Mouse (Mus musculus) heart, embryonic 10.5 days (tissue): ENCODE results near the gene Hist1h3f. TPM values are rescaled to one million over a fixed set of nuclear protein-coding genes. Genes with fewer than 3 reads are reported as not detected.
A peak's percentile ranks its signal among the peaks of the same experiment; 100 is the strongest.

Experiments used
- DNase-seq: peaks from one replicate; pipeline ENCODE4 v3.0.0-alpha.2; 2017; ENCODE audit warnings: low spot score
- H3K27ac ChIP-seq: fragments of 300-500 bp; sonication (generic); 2 replicates; pipeline ENCODE4 v1.5.1; 2016; ENCODE audit warnings: mild to moderate bottlenecking
- H3K27me3 ChIP-seq: fragments of 300-500 bp; sonication (generic); 2 replicates; pipeline ENCODE4 v1.6.1; 2016; ENCODE audit warnings: mild to moderate bottlenecking; ENCODE audit not compliant: poor library complexity, insufficient read depth, severe bottlenecking
- H3K36me3 ChIP-seq: fragments of 300-500 bp; sonication (generic); 2 replicates; pipeline ENCODE4 v1.6.1; 2016; ENCODE audit warnings: mild to moderate bottlenecking, moderate library complexity
- H3K4me1 ChIP-seq: fragments of 300-500 bp; sonication (generic); 2 replicates; pipeline ENCODE4 v1.6.1; 2016; ENCODE audit warnings: mild to moderate bottlenecking
- H3K4me3 ChIP-seq: fragments of 300-500 bp; sonication (generic); 2 replicates; pipeline ENCODE4 v1.5.1; 2016; ENCODE audit warnings: mild to moderate bottlenecking, moderate library complexity
- H3K9me3 ChIP-seq: fragments of 300-500 bp; sonication (generic); 2 replicates; pipeline ENCODE4 v1.6.1; 2016; ENCODE audit warnings: mild to moderate bottlenecking, moderate library complexity
- WGBS: fragments of 180-500 bp; shearing (Covaris S2); methylation state at CpG from one replicate; pipeline ENCODE4 v1.1.7; 2016; 5-methylcytosine and 5-hydroxymethylcytosine counted together
- polyA plus RNA-seq: library from polyadenylated mRNA; unstranded; fragments of >200 nt; fragmentation: Nextera tagmentation; extraction: Ambion mirVana; gene quantifications from 2 replicates; pipeline ENCODE4 v1.2.1, GENCODE M21; 2016

Hist1h3f gene
- polyA plus RNA-seq: 0.31 and 0.99 TPM in 2 replicates

GRCm38 (mm10) chr13:23543965-23544786, at the start of gene Hist1h3f:
Hist1h3f (plus strand) TSS chr13:23544052.
- Histone ChIP-seq H3K27ac (peak within 1 kb of the TSS; percentile 93), H3K36me3 (no peaks in the 10 kb centered on the region), H3K4me3 (peak within 1 kb of the TSS; percentile 59), H3K9me3 (no peaks in the 10 kb centered on the region), H3K27me3 (no peaks in the 10 kb centered on the region), H3K4me1 (no peaks in the 10 kb centered on the region; the same call in 1 of the 2 replicates)
- peak; percentile 87 for DNase-seq
- WGBS: under 1% methylated on average over 29 of the region's 45 CpGs

DNA sequence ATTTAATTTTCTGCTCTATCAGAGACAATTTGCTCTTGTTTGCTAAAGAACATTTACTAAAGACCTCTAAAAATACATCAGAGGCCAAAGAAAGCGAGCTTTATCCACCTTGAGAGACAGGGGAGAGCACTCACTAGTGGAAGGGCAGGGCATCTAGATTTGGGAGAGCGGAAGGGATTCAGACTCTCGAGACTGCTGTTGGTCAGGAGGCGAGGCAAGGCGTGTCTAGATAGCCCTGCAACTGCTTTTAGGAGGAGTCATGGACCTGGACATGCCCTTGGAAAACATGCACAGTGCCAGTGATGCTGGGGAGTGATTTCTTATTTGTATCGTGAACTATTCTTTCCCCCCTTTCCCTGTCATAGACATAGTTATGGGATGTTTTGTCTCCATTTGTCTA, 48.3 kb upstream of the Hist1h3f start:
- 72% methylated on average over 6 of the region's 6 CpGs for WGBS
- Histone ChIP-seq H3K27ac (no peak overlapping the region), H3K4me3 (no peak overlapping the region), H3K36me3 (no peaks in the 10 kb centered on the region), H3K27me3 (no peaks in the 10 kb centered on the region), H3K4me1 (peaks cover 6% of the 10 kb centered on the region; the same call in 1 of the 2 replicates), H3K9me3 (no peaks in the 10 kb centered on the region)
- no peak for DNase-seq

- peak overlapping the region; percentile 73 for H3K27ac ChIP-seq
- no peaks in the 10 kb centered on the region for H3K9me3 ChIP-seq
- H3K4me1 ChIP-seq: peaks cover 6% of the 10 kb centered on the region; the same call in 1 of the 2 replicates
- no peaks in the 10 kb centered on the region for H3K36me3 ChIP-seq
- no peaks in the 10 kb centered on the region for H3K27me3 ChIP-seq
- H3K4me3 ChIP-seq: peak overlapping the region; percentile 62
- DNase-seq: peak; percentile 86
- 1% methylated on average over 19 of the region's 19 CpGs for WGBS
Measured at GRCm38 (mm10) chr13:23497656-23498321, 46.1 kb upstream of the Hist1h3f start.

GRCm38 (mm10) chr13:23498653-23499052, 45.2 kb upstream of the Hist1h3f start:
- no peaks in the 10 kb centered on the region for H3K9me3 ChIP-seq
- 3% methylated on average over 10 of the region's 10 CpGs for WGBS
- H3K27me3 ChIP-seq: no peaks in the 10 kb centered on the region
- H3K27ac ChIP-seq: peak overlapping the region; percentile 73
- DNase-seq: no peak
- peaks cover 8% of the 10 kb centered on the region for H3K4me1 ChIP-seq
- peak overlapping the region; percentile 62 for H3K4me3 ChIP-seq
- H3K36me3 ChIP-seq: no peaks in the 10 kb centered on the region

- Histone ChIP-seq H3K4me1 (peaks cover 16% of the 10 kb centered on the region), H3K27ac (no peak overlapping the region), H3K9me3 (no peaks in the 10 kb centered on the region), H3K36me3 (no peaks in the 10 kb centered on the region), H3K4me3 (peak overlapping the region; percentile 62), H3K27me3 (no peaks in the 10 kb centered on the region)
- WGBS: 2% methylated on average over 7 of the region's 7 CpGs
- DNase-seq: no peak
Measured at GRCm38 (mm10) chr13:23499943-23500342, 43.9 kb upstream of the Hist1h3f start.

GRCm38 (mm10) chr13:23500424-23501200, 43.2 kb upstream of the Hist1h3f start:
- no peaks in the 10 kb centered on the region for H3K36me3 ChIP-seq
- peaks cover 23% of the 10 kb centered on the region for H3K4me1 ChIP-seq
- peak overlapping the region; percentile 62 for H3K4me3 ChIP-seq
- under 1% methylated on average over 17 of the region's 17 CpGs for WGBS
- no peak overlapping the region for H3K27ac ChIP-seq
- DNase-seq: peak; percentile 93
- H3K9me3 ChIP-seq: no peaks in the 10 kb centered on the region
- H3K27me3 ChIP-seq: no peaks in the 10 kb centered on the region

DNA sequence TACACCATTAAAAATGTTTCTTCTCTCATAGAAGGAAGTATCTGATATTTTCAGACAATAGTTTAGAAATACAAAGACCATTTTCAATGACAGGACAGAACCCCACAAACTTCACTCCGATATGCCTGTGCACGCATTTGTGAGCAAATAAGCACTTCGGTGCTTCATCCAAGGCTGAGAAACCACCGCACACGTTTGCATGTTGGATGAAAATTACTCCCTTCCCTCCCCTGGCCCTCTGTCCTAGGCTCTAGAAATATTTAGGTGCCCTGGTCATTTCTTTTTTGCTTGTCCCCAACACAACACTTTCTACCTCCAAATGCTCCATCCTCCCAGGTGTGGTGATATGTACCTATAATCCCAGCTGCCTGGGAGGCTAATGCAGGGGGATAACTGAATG, 42.3 kb upstream of the Hist1h3f start:
- WGBS: 15% methylated on average over 5 of the region's 5 CpGs
- peak overlapping the region; percentile 55 for H3K4me3 ChIP-seq
- H3K9me3 ChIP-seq: no peaks in the 10 kb centered on the region
- DNase-seq: no peak
- H3K36me3 ChIP-seq: no peaks in the 10 kb centered on the region
- no peak overlapping the region for H3K27ac ChIP-seq
- no peaks in the 10 kb centered on the region for H3K27me3 ChIP-seq
- H3K4me1 ChIP-seq: peaks cover 27% of the 10 kb centered on the region

- Histone ChIP-seq H3K36me3 (no peaks in the 10 kb centered on the region), H3K27ac (no peak overlapping the region), H3K27me3 (no peaks in the 10 kb centered on the region), H3K4me1 (peaks cover 24% of the 10 kb centered on the region), H3K4me3 (peak overlapping the region; percentile 55), H3K9me3 (no peaks in the 10 kb centered on the region)
- DNase-seq: no peak
- 28% methylated on average over 9 of the region's 9 CpGs for WGBS
Measured at GRCm38 (mm10) chr13:23502031-23502567, 41.8 kb upstream of the Hist1h3f start.

DNA sequence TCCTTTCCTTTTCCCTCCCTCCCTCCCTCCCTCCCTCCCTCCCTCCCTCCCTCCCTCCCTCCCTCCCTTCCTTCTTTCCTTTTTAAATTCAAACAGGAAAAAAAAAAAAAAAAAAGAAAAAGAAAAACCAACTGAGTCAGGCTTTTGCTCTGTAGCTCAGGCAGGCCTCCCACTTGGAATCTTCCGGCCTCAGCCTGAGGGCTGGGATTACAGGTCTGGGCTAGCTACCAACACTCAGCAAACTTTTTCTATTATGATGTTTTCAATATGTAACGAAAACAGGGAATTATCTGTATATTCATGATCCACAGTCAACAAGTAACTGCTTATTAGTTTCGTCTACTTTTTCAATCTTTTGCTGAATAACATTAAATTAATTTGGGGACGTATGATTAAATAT, 40.9 kb upstream of the Hist1h3f start:
- H3K9me3 ChIP-seq: no peaks in the 10 kb centered on the region
- DNase-seq: no peak
- no peak overlapping the region for H3K4me3 ChIP-seq
- 43% methylated on average over 4 of the region's 4 CpGs for WGBS
- H3K27ac ChIP-seq: no peak overlapping the region
- H3K27me3 ChIP-seq: no peaks in the 10 kb centered on the region
- H3K4me1 ChIP-seq: peaks cover 28% of the 10 kb centered on the region
- no peaks in the 10 kb centered on the region for H3K36me3 ChIP-seq

DNA sequence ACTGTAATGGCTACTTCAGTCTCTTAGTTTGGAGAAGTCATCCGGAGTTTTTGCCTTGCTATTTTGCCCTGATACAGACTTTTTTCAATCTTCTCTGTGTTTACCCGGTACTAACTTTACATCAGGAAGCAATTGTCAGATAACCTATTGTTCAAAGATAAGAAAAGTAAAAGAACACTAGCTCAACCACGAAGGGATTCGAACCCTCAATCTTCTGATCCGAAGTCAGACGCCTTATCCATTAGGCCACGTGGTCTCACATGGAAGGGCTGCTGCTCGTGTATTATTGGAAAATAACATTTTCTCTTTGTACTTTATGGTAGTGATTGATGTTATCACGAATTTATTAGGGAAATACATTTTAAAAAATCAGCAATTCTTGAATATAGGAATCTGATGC, 40.1 kb upstream of the Hist1h3f start:
- Histone ChIP-seq H3K9me3 (no peaks in the 10 kb centered on the region), H3K36me3 (no peaks in the 10 kb centered on the region), H3K4me3 (peak overlapping the region; percentile 40), H3K27ac (no peak overlapping the region), H3K27me3 (no peaks in the 10 kb centered on the region), H3K4me1 (peaks cover 28% of the 10 kb centered on the region)
- DNase-seq: no peak
- WGBS: under 1% methylated on average over 9 of the region's 9 CpGs

- H3K4me1 ChIP-seq: peaks cover 38% of the 10 kb centered on the region
- DNase-seq: peak; percentile 86
- H3K9me3 ChIP-seq: no peaks in the 10 kb centered on the region
- H3K4me3 ChIP-seq: peak overlapping the region; percentile 64
- no peaks in the 10 kb centered on the region for H3K27me3 ChIP-seq
- no peaks in the 10 kb centered on the region for H3K36me3 ChIP-seq
- H3K27ac ChIP-seq: peak overlapping the region; percentile 76
- whole genome bisulfite sequencing: 3% methylated on average over 14 of the region's 14 CpGs
Measured at GRCm38 (mm10) chr13:23505662-23506345, 38.0 kb upstream of the Hist1h3f start.

- Histone ChIP-seq H3K4me3 (peak overlapping the region; percentile 64), H3K27ac (peak overlapping the region; percentile 76; the same call in 1 of the 2 replicates), H3K27me3 (no peaks in the 10 kb centered on the region), H3K36me3 (no peaks in the 10 kb centered on the region), H3K9me3 (no peaks in the 10 kb centered on the region), H3K4me1 (peaks cover 38% of the 10 kb centered on the region)
- under 1% methylated on average over 13 of the region's 13 CpGs for WGBS
- DNase-seq: peak; percentile 85
Measured at GRCm38 (mm10) chr13:23506351-23506750, 37.5 kb upstream of the Hist1h3f start.
